8 mouse cellular contexts compared by ENCODE assay signal in the genomic region with DNA sequence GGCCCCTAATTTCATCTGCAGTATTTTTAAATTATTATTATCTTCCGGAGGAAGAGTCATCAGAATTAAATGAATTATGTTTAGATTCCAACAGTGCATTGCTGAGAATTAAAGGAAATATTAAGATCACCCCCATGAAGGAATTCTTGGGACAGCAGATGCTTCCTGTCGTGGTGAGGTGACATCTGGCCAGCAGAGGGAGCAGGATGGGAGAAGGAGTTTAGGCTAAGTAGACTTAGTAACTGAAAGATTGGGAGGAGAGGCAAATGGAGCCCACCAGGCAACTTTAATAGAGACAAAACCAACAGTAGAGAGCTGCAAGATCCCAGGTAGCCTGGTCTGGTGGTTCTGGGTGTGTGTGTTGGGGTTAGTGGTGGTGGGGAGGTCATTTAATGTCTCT.
DNase-seq lines count a peak whose midpoint lies in the region; ATAC-seq and TF ChIP-seq lines count a peak whose summit lies in the region.
"Had no signal": no experiment of that assay in that cellular context is flagged by ENCODE, and none has a peak within 500 bp of the region (broad histone marks: within the 10 kb centered on the region; RNA-seq: fewer than 3 reads in every experiment).

No protein-coding gene starts in this region.

- TF ChIP-seq CTCF in CH12.LX (conservative IDR thresholded peaks at IDR 0.05 in 1 of 2, IDR thresholded peaks at IDR 0.05 in 1 of 2; ENCODE audit: low read depth in 2 of 2, low read length in 2 of 2) = peak in 1 of 2 experiments; percentile 52; a peak in 3 of 4 replicates

- peak; percentile 23 for TF ChIP-seq RAD21 in CH12.LX (IDR thresholded peaks at IDR 0.05; ENCODE audit: low read depth, low read length)

- no peak for TF ChIP-seq POLR2A in CH12.LX (IDR thresholded peaks at IDR 0.05; ENCODE audit: low read depth, low read length)

- 32% methylated on average over 2 of the region's 2 CpGs for WGBS in embryonic facial prominence, embryonic 11.5 days

- H3K4me3 ChIP-seq in CH12.LX (replicated peaks in 1 of 3; ENCODE audit: low read depth in 2 of 3, low read length in 2 of 3, poor library complexity in 1 of 3) (no peak overlapping the region), ES-E14 (ENCODE audit: insufficient read depth in 1 of 2, low read depth in 1 of 2, low read length in 2 of 2, poor library complexity in 1 of 2, severe bottlenecking in 1 of 2) (no peak overlapping the region)
- no peak overlapping the region for H3K4me3 ChIP-seq in embryonic facial prominence, embryonic 11.5 days (ENCODE audit: low read depth, low read length)
- H3K4me3 ChIP-seq: embryonic facial prominence, embryonic 13.5 days had no signal

- no peaks in the 10 kb centered on the region for H3K27me3 ChIP-seq in CH12.LX (replicated peaks)
- H3K27me3 ChIP-seq in embryonic facial prominence, embryonic 11.5 days (ENCODE audit: control insufficient read depth, insufficient read depth, low read length) = no peaks in the 10 kb centered on the region
- H3K27me3 ChIP-seq: embryonic facial prominence, embryonic 13.5 days had no signal

- no peak overlapping the region for H3K27ac ChIP-seq in CH12.LX (ENCODE audit: insufficient read depth, low read depth)
- no peak overlapping the region for H3K27ac ChIP-seq in ES-E14 (ENCODE audit: insufficient read depth, low read depth, low read length, poor library complexity, severe bottlenecking)
- H3K27ac ChIP-seq in embryonic facial prominence, embryonic 11.5 days (replicated peaks; ENCODE audit: low read depth, low read length) = no peak overlapping the region
- H3K27ac ChIP-seq: embryonic facial prominence, embryonic 13.5 days had no signal

- H3K4me1 ChIP-seq in CH12.LX (ENCODE audit: control insufficient read depth in 1 of 2, insufficient read depth in 2 of 2) (no peaks in the 10 kb centered on the region), ES-E14 (ENCODE audit: control insufficient read depth in 2 of 2, insufficient read depth in 2 of 2, low read length in 2 of 2, poor library complexity in 1 of 2) (no peaks in the 10 kb centered on the region)
- no peaks in the 10 kb centered on the region for H3K4me1 ChIP-seq in embryonic facial prominence, embryonic 11.5 days (ENCODE audit: control insufficient read depth, insufficient read depth, low read length)

- no peaks in the 10 kb centered on the region for H3K36me3 ChIP-seq in CH12.LX (replicated peaks in 1 of 2; ENCODE audit: control insufficient read depth in 1 of 2, insufficient read depth in 1 of 2, low read length in 1 of 2)
- H3K36me3 ChIP-seq in ES-E14 (ENCODE audit: control insufficient read depth, insufficient read depth, low read length, poor library complexity, severe bottlenecking) = no peaks in the 10 kb centered on the region
- H3K36me3 ChIP-seq in embryonic facial prominence, embryonic 11.5 days (replicated peaks; ENCODE audit: control insufficient read depth, insufficient read depth, low read depth, low read length) = no peaks in the 10 kb centered on the region
- H3K36me3 ChIP-seq: embryonic facial prominence, embryonic 13.5 days had no signal

- in situ Hi-C loops in CH12.LX (cut with MboI; ENCODE audit: low pct_ligation_motif_present, low pct_unique_long_range_greater_than_20kb, low sequenced_read_pairs) = no loop called here
- in situ Hi-C loops in ES-E14 (cut with MboI; ENCODE audit: low sequenced_read_pairs in 2 of 2, unreplicated experiment in 2 of 2) = no loop called here

- no peaks in the 10 kb centered on the region for H3K79me2 ChIP-seq in CH12.LX (replicated peaks; ENCODE audit: control insufficient read depth, extremely low read depth, insufficient read depth, poor library complexity, severe bottlenecking)

- dilution Hi-C loops in CH12.LX (cut with MboI; ENCODE audit: extremely low pct_ligation_motif_present, extremely low pct_unique_long_range_greater_than_20kb, low sequenced_read_pairs) = no loop called here

- no peak for TF ChIP-seq EP300 in CH12.LX (IDR thresholded peaks at IDR 0.05; ENCODE audit: low read length)

- no peak overlapping the region for H3K9ac ChIP-seq in CH12.LX (ENCODE audit: insufficient read depth, low read depth)
- H3K9ac ChIP-seq in ES-E14 (ENCODE audit: insufficient read depth, low read depth, low read length, poor library complexity, severe bottlenecking) = no peak overlapping the region
- no peak overlapping the region for H3K9ac ChIP-seq in embryonic facial prominence, embryonic 11.5 days (replicated peaks; ENCODE audit: low read length)
- H3K9ac ChIP-seq: embryonic facial prominence, embryonic 13.5 days had no signal

- DNase-seq in kidney, adult 18-20 months = peak; percentile 22
- DNase-seq in kidney, adult 11 months = no peak
- DNase-seq in CH12.LX (ENCODE audit: extremely low read depth) = peak; percentile 6
- peak; percentile 8 for DNase-seq in ES-E14 (ENCODE audit: low read depth, low spot score)
- DNase-seq in embryonic facial prominence, embryonic 11.5 days (ENCODE audit: low spot score) = peak; percentile 51
- peak; percentile 55 for DNase-seq in lung, postnatal 14 days

- H3K9me3 ChIP-seq in CH12.LX (replicated peaks; ENCODE audit: low read length) (no peaks in the 10 kb centered on the region), ES-E14 (ENCODE audit: control insufficient read depth, insufficient read depth, low read depth, low read length) (no peaks in the 10 kb centered on the region)
- H3K9me3 ChIP-seq in embryonic facial prominence, embryonic 11.5 days (replicated peaks; ENCODE audit: control insufficient read depth, low read length) = no peaks in the 10 kb centered on the region
- H3K9me3 ChIP-seq: embryonic facial prominence, embryonic 13.5 days had no signal

- H3K4me2 ChIP-seq in CH12.LX (ENCODE audit: insufficient read depth, low read depth, poor library complexity, severe bottlenecking) = no peak overlapping the region
- H3K4me2 ChIP-seq in embryonic facial prominence, embryonic 11.5 days (ENCODE audit: low read depth, low read length) = no peak overlapping the region
- H3K4me2 ChIP-seq: embryonic facial prominence, embryonic 13.5 days had no signal

- no peak for ATAC-seq in embryonic facial prominence, embryonic 11.5 days (replicated peaks; ENCODE audit: insufficient number of reproducible peaks, low FRiP score, low TSS enrichment, low read depth)
- no peak for ATAC-seq in activated CD4-positive, CD25-positive, alpha-beta regulatory T cell, adult 4 months

TF ChIP-seq in CH12.LX, 34 proteins besides CTCF, POLR2A, EP300 and RAD21:
- TF ChIP-seq TBP (conservative IDR thresholded peaks at IDR 0.05; ENCODE audit: low read depth, low read length) = no peak
- no peak for TF ChIP-seq GABPA (IDR thresholded peaks at IDR 0.05; ENCODE audit: insufficient replicate concordance, low read depth, low read length)
- TF ChIP-seq SMC3 (IDR thresholded peaks at IDR 0.05; ENCODE audit: low read depth, low read length) = peak; percentile 54
- TF ChIP-seq TCF12 (IDR thresholded peaks at IDR 0.05; ENCODE audit: low read depth, low read length) = no peak

TF ChIP-seq in ES-E14, 5 proteins besides CTCF, POLR2A, EP300 and RAD21:
- TF ChIP-seq ZNF384 (IDR thresholded peaks at IDR 0.05; ENCODE audit: low read depth, low read length) = no peak
- TF ChIP-seq HCFC1 (IDR thresholded peaks at IDR 0.05; ENCODE audit: borderline replicate concordance, insufficient read depth, low read length) = no peak
- no peak for TF ChIP-seq CHD2 (IDR thresholded peaks at IDR 0.05; ENCODE audit: low read depth, low read length)
- no peak for TF ChIP-seq MAFK (IDR thresholded peaks at IDR 0.05; ENCODE audit: insufficient read depth, low read depth, low read length)
- TF ChIP-seq ZC3H11A (IDR thresholded peaks at IDR 0.05; ENCODE audit: borderline replicate concordance, low read depth, low read length) = no peak
